Mouse (Mus musculus): ENCODE data around the gene Stk32b.

- TF ChIP-seq CTCF (IDR thresholded peaks at IDR 0.05; ENCODE audit: low read depth): no peak
- no peak for TF ChIP-seq EP300 (IDR thresholded peaks at IDR 0.05; ENCODE audit: low read depth)
Measured at GRCm38 (mm10) chr5:37735224-37735623, 18.3 kb upstream of the Stk32b start, which contains the start of gene Cytl1.

Data from heart, postnatal 0 days (tissue).